Mouse (Mus musculus) layer of hippocampus, adult 8-10 months (tissue): Measurements from ENCODE around the gene Mrps6. TPM values are rescaled to one million over a fixed set of nuclear protein-coding genes. Genes with fewer than 3 reads are reported as not detected.

Source experiments
- DNase-seq, 2 experiments: peaks; one replicate each; pipeline ENCODE4 v3.0.0; 2022; ENCODE audit warnings: low spot score in 2 of 2
- total RNA-seq, 4 experiments: library from RNA; stranded (reverse); gene quantifications; 2 replicates each; pipeline ENCODE4 v1.2.4; 2022

Gene Mrps6
- total RNA-seq, 4 experiments from 2014 or later: 57.8 to 62.6 (median 60.6) TPM

DNA sequence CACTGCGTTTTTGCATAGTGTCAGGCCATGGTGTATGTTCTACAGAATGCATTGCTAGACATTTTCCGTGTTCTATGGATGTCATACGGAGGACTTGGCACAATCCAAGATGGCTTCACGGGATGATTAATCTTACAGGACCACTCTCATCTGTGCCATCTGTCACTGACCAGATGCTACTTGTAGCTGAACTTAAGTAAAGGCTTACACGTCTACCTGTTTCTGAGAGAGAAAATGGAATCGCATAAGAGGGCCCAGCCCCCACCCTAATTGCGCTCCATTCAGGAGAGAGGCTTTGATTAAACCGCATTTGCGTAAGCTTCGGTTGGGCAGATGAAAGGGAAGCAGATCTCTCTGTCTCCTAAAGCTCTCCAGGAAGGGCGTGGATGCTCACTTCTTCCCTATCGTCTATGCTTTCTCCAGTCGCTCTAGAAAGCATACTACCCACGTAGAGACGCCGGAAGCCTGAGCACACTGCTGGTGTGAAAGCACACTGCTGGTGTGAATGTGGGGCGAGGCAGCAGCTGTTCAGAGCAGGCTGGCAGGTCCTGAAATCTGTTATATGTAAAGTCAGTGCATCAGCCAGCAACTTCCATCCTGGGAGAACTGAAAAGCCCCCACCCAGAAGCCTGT, 62.9 kb downstream of the Mrps6 start:
- peak in 1 of 2 experiments; percentile 31 for DNase-seq

- no peak for DNase-seq
Observed at GRCm38 (mm10) chr16:92127226-92127625, 69.2 kb downstream of the Mrps6 start.

GRCm38 (mm10) chr16:92127666-92128065, 69.6 kb downstream of the Mrps6 start:
- no peak for DNase-seq

DNA sequence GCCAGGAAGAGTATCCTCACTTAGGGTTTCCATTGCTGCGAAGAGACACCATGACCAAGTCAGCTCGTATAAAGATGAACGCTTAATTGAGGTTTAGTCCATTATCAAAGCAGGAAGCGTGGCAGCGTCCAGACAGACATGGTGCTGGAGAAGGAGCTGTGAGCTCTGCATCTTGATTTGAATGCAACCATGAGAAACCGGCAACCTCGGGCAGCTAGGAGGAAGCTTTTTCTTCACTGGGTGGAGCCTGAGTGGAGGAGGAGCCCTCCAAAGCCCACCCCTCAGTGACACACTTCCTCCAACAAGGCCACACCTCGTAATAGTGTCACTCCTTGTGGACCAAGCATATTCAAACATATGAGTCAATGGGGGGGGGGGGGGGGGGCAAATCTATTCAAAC, 71.8 kb downstream of the Mrps6 start:
- no peak for DNase-seq

DNA sequence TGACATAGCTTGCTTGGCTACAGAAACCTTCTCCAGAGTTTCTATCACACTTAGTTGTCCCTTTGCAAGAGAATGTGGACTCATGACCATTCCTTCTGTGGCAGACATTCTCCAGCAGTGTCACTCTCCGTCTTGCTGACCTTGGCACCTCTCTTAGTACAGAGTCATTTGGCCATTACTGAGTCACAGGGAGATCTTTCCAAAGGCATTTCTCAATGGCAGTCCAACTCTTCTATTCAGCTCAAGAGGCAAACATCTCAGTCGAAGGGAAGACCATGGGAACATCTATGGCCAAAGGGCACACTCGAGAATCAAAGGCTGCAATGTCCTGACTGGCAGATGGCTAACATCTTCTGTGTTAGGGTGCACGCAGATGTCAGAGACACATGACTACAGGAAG, 74.4 kb downstream of the Mrps6 start:
- DNase-seq: no peak

DNA sequence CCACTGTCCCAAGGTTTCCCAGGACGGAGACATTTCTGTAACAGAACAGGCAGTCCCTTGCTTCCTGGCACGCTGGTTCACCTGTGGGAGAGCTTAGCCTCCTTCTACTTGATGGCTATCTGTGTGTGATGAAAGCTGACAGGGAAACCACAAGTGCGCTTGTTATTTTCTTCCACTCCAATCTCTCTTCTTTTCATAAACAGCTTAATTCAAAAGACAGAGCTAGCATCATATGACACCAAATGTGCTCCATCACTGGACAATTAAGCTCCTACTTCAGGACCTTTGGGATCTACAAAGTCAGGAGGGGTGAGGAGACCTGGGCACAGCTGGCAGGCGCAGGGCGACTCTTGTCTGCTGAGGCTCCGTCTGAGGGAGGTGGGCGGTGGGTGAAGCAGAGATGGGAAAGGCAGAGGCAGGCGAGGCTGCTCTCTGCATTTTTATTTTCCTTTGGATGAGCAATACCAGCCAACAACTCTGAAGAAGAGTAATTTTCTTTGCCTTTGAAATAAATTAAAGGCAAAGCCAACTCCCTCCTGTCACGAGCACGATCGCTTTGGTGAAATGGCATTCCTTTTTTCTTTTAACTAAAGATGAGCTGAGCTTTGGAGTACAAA, 76.2 kb downstream of the Mrps6 start:
- no peak for DNase-seq

GRCm38 (mm10) chr16:92136275-92136674, 78.2 kb downstream of the Mrps6 start:
- DNase-seq: no peak

DNA sequence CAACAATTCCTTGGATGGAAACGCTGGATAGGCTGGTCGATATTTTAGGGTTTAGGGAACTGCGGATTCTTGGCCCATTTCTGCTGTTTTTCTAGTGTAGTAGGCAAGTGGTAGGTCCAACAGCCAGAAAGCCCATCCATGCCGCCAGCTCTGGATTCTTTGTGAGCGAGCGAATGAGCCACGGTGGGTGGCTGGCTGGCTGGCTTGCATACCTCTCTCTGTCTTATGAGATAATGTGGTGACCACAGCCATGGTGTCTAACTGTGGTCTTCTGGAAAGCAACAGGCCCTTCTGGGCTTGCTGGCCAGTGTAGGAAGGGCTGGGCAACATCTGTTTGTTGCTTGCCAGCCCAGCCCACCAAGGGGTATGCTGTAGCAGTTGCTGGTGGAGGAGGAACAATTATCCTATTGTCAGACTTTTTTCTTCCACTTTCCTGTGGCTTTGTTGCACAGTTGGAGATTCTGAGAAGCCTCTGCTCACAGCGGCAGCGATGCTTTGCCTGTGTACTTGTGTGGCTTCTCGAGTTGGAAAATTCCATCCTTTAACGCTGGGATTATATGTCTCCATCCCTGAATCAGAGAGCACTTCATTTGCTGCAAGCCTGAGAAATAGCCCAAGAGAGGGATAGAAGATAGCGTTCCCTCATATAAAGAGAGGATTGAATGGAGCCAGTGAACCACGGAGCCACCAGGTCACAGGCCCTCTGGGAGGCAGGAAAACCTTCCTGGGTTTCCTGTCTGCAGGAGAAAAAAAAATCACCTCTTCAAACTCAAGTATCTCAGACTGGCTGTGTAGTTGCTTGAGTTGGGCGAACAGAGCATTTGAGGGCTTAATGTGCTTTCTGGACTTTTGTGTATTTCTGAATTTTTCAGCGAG, 81.6 kb downstream of the Mrps6 start:
- no peak for DNase-seq

DNA sequence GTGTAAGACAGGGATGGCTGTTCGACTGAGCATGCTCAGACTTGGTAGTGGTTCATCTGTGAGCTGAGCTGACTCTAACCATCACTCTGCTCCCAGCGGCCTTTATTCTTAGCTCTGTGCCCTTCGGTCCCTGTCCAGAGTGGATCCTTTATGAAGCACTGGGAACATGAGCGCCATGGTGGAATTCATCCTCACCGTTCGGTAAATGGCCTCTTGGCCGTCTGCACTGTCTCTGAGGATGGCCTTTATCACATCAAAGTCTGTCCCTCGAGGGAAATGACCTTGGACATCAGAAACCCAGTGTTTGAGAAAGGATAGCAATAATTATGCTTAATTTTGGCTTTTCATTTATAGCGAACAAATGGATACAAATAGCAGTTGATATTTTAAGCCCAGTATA, 82.3 kb downstream of the Mrps6 start:
- no peak for DNase-seq

GRCm38 (mm10) chr16:92141021-92141420, 83.0 kb downstream of the Mrps6 start:
- DNase-seq: no peak

DNA sequence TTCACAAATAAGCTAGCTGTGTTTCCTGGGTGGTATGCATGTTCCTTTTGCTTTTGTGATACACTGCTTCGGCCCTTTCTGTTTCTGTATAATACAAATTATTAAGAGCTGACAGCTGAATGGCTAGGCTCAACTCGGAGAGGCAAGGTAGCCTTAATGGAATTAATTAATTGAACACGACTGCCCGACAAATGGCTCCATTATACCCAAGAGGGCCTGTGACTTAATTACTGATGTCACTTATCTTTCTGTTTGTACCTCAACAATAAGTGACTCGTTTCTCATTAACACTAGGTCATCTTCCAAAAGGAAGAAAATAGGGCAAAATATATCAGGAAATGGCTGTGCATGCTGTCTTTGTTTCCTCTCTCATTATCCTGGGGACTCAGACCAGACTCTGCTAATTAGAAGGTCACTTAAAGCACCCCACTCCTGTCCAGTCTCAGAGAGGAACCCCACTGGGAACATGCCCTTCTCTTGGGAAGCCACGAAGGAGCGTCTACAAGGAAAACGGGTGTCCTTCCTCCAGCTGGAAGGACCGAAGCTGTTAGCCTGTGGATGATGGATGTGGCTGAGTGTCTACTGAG, 84.4 kb downstream of the Mrps6 start:
- no peak for DNase-seq

DNA sequence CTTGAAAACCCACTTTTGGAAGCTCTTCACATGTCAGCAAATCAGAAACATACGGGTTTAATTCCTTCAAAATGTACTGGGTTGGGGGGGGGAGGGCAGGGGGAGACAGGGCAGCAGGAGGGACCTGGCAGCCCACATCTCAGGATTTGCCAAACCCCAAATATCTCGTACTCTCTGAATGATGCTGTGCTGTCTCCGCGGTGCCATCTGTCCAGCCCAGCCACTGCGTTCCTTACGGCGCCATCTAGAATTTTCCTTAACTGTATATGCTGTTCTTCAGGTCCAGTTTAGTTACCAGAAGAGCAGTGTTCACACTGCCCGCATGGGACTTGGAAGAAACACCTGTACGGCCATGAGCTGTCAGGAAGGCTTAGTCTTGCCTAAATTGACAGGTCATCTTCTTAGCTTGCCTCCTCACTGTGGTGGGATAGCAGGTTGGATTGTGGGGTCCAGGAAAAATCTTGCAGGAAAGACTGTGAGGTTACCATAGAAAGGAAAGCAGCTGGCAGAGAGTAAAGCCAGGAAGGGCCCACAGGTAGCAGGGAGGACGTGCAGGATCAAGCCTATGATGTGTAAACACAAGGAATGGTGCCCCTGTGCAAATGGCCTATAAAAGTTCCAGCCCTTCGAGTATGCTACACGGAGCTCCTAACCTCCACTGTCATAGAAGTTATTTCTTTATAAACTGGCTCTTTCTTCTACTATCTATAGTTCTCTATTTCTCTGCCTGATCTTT, 89.7 kb downstream of the Mrps6 start:
- DNase-seq: peak in 1 of 2 experiments; percentile 15

DNA sequence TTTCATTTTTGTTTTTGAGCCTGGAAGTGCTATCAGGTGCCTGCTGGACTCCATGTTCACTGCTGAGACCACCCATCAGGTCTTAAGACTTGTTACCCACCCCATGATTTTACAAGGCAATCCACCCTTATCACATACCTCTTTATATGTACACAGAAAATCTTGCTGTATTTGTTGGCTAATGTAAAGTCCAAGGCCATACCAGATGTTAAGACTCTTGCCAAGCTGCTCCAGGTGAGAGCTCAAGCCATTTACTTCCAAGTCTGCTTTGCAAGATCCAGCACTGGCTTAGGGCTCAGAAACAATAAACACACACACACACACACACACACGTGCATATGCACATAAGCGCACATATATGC, 90.3 kb downstream of the Mrps6 start:
- no peak for DNase-seq

DNA sequence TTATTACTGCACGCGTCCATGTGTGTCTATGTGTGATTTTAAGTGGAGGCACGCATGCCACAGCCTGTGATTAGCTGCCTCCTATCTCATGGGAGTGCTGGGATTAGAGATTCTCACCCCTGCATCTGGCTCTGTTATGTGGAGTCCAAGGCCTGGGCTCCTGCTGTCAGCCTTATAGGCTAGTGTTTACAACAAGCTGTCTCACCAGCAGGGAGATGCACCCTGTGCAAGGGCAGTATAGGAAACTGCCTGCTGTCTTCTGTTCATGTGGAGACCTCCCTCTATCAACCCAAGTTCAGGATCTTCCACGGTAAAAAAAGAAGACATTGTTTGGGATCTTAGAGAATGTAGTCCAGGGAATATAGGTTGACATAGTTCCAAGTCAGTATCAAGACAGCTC, 92.9 kb downstream of the Mrps6 start:
- no peak for DNase-seq

DNA sequence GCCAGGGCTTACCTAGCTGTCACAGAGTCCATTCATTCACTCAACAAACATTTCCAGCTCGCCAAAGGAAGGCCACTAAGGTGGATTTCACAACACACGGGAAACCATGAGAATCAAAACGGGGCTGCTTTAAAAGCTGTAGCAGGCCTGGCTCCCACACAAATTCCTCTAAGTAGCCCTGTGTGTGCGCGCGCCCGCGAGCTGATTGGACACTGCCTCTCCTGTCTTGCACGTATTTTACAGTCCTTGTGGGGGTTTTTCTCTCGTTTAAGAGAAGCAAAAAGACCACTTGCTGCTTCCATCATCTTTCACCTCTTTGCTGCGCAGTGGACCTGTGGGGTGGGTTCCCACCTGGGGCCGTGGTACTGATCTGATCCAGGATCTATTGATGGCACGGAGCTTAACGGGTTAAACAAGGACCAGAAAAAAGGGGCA, 100.0 kb downstream of the Mrps6 start:
- DNase-seq: peak; percentile 26 to 55

DNA sequence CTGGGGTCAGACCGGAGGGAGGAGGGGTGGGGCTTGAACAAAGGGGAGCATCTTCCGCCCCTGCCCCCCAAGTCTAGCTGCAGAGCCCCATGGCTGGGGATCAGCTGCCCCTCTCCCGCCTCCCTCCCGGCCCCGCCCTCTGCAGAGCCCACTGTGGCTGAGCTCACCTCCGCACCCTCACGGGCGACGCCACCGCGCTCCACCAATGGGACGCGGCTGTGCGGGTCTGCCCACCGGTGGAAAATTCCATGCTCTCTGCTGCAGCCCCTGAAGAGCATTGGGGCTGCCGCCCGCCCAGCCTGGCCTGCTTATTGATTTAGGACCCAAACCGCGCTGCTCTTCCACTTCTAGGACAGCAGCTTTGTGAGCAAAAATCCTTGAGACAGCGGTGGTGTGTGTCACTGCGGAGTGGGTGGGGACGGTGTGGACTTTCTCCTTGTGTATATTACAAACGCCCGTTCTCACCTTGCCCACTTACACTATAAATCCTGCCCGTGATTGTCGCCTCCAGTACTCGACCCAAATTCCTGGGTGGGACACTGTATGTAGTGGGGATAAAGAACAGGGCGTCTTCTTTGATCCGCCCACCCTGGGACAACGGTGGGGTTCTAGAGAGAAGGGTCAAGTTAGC, 100.5 kb downstream of the Mrps6 start:
- DNase-seq: peak; percentile 55 to 71

DNA sequence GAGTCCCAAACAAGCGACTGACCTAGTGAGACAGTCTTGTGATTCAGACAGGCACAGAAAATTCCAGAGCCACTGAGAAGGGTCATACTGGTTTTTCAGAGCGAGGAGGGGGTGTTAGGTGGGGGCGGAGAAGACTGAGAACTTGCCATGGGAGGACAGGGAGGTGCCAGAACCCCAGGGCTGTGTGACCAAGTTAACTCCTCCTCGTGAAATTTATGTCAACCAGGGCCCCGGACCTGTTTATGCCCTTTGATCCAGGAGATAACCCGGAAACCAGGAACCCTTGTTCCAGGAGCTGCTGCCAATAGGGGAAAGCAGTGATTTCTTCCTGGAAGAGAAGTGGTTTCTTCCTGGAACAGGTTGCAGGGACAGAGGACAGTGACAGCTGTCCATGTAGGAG, 101.0 kb downstream of the Mrps6 start:
- peak in 1 of 2 experiments; percentile 10 for DNase-seq
